Mouse (Mus musculus): Measurements from ENCODE around the gene Ctnna2.

- TF ChIP-seq POLR2A (IDR thresholded peaks at IDR 0.05; ENCODE audit: borderline replicate concordance, extremely low read depth, low read depth, low read length) = no peak
- no peak for TF ChIP-seq CTCF (IDR thresholded peaks at IDR 0.05; ENCODE audit: insufficient read depth, low read length)
Measured at GRCm38 (mm10) chr6:77188628-77189027, 790.9 kb downstream of the Ctnna2 start.

All from lung, adult 2 months (tissue).